Mouse (Mus musculus) testis, postnatal 14 days (tissue): ENCODE results near the gene Sigirr.
A peak's percentile ranks its signal among the peaks of the same experiment; 100 is the strongest.

Experiments
- DNase-seq: peaks from one replicate; pipeline ENCODE4 v3.0.0; 2021; ENCODE audit warnings: low spot score

Sigirr gene

DNA sequence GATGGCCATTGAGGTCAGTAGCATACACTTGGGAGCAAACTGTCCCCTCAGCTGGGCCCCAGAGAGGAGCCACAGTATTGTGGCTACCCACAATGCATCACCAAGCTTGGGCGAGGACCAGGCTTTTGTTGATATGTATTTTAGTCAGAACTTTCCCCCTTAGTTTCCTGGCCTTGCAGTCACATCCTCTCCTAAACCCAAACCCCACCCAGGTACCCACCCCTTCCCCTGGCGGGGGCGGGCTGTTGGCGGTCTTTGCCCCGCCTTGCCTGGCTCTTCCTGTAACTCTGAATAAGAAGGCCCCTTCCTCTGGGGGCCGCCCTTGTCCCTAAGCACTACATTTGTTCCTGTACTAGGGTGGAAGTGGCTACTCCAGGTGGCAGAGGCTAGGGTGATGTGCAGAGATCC, 3.7 kb downstream of the Sigirr start:
- no peak for DNase-seq

DNA sequence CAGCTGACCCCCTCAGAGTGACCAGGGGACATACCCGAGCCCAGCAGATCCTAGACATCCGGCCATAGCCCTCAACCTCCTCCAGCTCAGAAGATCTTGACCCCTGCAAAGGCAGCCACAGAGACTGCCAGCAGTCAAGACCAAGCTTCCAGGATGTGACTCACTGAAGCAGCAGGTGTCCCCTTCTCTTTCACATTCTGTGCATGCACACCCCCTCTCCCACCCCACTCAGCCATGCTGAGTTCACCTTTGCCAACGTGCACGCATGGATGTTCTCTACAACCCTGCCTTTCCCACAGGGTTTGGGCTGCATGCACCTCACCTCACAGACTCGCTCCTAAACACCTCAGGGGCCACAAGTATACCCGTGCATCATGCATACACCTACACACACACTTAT, 4.4 kb downstream of the Sigirr start:
- no peak for DNase-seq

DNA sequence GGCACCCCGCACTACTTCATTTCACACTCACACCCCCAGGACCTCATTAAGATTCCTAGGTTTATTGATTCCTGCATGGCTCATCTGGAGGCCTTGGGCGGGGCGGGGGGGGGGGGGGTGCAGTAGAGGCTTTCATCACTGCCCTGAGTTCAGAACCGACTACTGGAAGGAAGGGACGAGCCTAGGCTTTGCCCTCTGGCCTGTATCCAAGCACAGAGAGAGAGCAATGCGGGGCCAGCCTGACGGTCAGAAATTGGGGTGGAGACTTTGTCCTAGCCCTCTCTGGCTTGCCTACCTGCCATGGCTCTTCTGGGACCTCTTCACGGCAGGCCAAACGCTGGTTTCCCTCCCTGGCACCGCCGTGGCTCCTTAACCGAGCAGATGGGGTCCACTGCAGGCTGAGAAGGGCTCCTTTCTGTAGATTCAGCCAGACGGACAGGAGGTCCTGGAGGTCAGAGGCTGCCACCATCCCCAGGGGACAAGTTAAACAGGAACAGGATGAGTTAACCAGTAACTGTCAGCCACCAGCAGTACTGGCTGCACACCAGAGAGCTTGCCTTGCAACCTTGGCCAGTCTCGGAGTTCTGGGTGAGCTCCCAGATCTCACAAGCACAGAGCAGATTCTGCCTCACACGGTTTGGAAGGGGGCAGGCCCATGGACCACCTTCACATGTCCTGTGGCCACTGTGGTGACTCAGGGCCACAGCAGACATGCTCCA, 5.7 kb downstream of the Sigirr start:
- DNase-seq, result no peak

DNA sequence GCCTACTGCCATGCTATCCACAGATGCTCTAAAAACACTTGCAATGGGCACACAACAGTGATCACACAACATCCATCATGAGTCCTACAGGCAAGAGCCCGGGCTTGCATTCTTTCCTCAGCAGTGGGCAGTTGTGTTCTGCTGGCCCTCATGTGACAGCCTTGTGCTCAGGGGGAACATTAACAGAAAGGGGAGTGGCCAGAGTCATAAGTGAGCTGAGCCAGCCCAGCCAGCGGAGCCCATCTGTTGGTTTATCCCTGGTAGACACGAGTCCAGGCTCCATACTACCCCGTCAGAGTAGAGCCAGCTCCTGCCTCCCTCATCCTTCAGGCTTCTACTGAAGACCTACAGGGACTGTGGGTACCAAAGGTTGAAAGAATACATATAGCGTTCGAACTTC, 6.4 kb downstream of the Sigirr start:
- DNase-seq, result no peak

DNA sequence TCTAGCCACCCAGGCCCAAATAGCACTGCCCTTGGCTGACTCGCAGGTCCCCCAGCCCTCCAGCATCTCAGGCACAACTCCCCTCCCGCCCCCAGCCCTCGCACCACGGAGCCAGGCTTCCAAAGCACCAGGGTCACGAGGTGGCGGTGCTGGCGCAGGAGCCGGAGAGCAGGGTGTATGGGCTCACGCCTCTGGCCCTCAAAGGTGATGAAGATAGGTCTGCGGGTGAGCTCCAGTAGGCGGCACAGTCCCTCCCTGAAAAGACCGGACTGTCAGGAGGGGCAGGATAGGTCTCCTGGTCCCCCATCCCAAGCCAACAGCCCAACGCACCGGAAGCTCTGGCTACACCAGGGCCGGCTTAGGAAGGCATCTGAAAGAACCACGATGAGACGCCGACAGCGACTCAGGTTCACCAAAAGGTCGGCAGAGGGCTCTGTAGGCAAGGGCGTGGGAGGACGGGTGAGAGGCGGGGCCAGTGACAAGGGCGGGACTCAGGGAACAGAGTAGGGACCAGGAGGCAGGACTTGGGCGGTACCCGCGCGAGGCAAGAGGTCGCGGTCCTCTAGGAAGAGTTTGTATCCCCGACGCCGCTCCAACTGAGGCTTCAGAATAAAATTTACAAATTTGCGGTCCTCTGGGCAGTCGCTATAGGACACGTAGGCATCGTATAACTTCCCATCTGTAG, 8.2 kb downstream of the Sigirr start:
- DNase-seq, result peak; percentile 70

DNA sequence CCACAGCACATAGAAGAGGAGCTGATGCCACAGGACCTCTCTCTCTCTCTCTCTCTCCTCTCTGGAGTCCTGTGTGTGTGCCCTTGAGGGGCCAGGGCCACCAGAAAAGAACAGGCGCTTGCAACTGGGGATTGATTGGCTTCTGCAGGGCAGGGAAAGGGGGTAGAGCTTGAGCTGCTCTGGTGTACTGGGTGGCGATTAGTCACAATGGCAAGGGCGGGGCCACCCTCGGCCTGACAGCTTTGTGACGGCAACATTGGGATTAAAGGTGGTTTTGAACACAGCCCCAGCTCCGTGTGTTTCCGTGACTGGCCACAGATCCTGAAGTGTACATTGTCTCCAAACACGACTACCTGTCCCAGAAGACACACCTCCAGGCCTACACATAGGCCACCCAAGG, 10.1 kb downstream of the Sigirr start:
- no peak for DNase-seq

DNA sequence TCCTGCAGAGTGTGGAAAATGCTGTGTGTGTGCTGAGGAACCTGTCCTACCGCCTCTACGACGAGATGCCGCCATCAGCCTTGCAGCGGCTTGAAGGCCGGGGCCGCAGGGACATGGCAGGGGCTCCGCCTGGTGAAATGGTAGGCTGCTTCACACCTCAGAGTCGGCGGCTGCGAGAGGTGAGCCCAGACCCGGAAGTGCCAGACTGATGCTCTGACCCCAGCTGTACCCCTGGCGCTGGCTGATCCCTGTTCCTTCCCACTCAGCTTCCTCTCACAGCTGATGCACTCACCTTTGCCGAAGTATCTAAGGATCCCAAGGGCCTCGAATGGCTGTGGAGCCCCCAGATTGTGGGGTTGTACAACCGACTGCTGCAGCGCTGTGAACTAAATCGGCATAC, 11.9 kb downstream of the Sigirr start:
- DNase-seq, result no peak

DNA sequence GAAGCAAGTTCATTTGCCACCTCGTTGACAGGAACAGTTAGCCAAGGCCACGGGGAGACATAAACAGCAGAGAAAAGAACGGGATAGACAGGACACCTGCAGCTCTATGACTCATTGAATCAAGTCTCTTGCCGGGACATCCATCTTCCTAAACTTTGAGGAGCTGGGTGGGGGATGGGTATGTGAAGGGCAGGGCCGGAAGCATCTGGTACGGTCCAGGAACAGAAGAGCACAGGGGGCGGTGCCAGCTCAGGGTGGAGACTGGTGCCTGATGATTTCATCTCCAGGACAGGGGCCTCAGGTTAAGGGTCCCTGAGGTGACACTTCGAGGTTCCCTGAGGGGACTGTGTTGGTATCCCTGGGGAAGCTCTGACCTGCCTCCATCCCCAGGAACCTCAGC, 12.5 kb downstream of the Sigirr start:
- no peak for DNase-seq

DNA sequence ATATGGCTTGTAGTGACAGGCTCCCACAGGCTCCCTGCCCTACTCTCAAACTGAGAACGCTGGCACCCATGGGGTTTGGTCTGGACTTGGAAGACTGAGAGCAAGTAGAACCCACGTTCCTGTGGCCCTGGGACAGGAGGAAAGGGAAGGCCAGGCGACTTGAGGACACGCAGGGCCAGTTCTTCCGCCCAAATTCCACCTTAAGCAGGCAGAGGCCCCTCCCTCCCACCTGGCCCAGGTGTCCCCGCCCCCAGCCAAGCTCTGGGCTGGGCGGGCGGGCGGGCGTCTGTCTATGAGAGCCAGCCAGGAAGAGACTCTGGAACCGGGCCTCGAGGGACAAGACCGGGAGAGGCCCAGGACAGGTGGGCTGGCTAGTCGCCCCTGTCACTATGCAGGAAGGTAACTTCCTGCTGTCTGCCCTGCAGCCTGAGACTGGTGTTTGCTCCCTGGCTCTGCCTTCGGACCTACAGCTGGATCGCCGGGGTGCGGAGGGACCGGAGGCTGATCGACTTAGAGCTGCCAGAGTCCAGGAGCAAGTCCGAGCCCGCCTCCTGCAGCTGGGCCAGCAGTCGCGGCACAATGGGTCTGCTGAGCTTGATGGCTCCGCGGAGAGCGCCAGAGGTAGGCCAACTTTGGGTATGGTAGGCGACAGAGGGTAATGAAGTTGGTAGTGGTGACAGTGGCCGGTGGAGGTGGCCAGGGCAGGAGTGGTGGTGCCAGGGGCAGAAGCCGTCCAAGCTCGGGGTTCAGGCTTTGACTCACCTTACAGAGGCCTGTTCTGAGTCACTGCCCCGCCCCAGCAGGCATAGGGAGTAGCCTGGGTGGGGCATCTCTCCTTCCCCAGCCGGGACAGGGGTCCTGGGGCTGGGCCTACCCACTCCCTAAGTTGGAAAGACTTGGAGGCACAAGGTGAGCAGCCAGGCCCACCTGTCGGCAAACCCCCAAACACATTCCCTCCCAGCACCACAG, 20.6 kb downstream of the Sigirr start:
- DNase-seq, result no peak

DNA sequence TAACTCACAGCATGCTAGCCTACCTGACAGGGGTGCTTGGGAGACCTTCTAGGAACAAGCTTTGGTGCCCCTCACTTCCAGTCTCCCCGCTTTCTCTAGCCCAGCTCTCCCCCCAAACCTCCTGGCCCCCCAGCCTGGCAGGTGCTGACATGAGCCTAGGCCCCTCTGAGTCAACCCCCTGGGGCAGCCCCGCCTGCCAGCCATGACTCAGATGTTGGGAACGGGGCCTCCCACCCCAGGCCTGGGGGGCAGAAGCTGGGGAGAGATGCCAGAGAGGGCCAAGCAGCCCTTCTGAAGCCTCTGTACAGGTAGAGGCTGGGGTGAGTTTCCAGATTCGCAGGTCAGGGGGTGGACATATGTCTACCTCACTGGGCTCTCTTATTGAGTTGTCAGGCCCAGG, 21.5 kb downstream of the Sigirr start:
- no peak for DNase-seq

DNA sequence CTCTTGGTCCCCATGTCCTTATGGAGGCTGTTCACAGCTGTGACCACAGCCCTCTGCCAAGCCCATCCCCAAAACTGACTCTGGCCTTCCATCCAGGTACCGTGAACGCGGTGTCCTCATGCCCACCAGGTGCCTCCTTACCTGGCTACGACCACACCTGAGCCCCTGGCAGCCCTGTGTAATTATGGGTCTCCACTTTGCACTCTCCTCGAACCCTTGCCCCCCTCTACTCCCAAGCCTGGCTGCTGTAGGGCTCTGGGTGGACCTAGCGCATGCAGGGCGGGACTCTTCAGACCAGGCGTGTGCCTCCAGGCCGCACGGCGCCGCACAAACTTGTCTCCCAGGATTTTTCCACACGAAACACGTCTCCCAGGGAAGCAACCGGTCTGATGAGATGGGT, 22.5 kb downstream of the Sigirr start, which contains the start of gene Pkp3:
TSS of gene Pkp3 (plus strand) at position 378 of the 400 bp plus-strand sequence.
- DNase-seq, result no peak

DNA sequence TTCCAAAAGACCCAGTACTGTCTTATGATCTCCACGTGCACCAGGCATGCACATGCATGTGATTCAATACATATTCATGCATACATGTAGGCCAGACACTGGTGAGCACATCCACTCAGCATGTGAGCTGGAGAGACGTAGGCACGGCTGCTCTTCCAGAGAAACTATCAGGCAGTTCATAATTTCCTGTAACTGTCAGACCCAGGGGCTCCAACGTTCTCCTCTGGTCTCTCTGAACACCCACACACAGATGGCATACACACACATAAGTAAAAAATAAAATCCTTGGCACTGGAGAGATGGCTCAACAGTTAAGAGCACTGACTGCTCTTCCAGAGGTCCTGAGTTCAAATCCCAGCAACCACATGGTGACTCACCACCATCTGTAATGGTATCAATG, 26.6 kb downstream of the Sigirr start:
- DNase-seq, result no peak

DNA sequence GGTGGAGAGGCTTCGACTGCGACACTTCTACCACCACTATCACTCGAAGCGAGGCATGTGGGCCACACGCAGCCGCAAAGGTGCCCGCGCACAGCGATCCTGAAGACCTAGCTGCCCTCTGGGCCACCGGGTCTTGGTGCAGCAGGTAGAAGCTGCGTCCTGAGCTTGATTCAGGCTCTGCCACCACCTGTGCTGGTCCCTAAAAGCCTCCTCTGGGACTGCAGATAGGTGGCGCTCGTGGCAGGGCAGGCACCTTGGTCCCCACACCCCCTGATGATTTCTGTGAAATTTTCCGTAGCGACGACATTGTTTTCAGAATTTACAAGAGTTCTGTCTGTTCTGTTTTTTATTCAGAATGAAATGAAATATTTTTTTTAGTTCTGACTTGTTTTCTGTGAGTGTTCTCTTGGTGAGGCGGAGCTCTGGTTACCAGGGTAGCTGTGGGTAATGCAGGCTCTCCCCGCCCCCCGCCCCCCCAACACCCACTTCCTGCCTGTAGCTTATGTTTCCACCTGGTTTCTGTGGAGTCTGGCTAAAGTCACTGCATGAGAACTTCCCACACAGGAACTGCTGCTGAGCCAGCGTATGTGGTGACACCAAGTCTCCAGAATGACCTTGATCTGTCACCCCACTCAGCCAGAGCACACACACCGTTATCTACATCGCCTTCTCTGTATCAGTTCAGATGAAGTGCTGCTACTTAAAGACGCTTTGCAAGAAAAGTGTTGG, 28.2 kb downstream of the Sigirr start:
- no peak for DNase-seq

DNA sequence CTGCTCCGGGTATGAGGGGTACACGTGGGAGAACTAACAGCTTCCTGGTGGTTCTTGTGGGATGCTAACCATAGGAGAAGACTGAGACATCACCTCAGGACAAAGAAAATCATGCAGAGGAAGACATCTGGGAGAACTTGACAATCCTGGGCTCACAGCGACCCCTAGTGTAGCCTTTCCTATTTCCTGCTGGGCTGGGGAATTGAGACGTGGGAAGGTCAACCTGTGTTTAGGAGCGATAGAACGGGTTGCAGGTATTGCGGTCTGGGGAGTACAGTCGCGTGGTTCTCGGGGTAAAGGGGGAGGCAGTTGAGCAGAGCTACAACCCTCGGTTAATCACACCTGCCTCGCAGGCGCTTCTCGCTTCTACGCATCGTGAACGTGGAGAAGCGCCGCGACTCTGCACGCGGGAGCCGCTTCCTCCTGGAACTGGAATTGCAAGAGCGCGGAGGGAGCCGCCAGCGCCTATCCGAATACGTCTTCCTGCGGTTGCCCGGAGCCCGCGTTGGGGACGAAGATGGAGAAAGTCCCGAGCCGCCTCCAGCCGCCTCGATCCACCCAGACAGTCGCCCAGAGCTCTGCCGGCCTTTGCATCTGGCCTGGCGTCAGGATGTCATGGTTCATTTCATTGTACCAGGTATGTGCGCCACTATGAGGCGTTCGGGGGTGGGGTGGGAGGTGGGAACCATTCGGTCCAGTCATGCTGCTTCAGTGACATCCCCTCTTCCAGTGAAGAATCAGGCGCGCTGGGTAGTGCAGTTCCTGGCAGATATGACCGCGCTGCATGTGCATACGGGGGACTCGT, 30.1 kb downstream of the Sigirr start:
- no peak for DNase-seq

DNA sequence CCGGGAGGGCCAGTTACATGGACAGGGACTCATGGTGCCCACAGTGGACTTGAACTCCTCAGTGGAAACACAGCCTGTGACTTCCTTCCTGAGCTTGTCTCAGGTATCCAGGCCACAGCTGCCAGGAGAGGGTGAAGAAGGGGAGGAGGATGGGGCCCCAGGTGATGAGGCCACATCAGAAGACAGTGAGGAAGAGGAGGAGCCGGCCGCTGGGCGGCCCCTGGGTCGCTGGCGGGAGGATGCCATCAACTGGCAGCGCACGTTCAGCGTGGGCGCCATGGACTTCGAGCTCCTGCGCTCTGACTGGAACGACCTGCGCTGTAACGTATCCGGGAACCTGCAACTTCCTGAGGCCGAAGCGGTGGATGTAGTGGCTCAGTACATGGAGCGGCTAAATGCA, 32.0 kb downstream of the Sigirr start:
- no peak for DNase-seq

DNA sequence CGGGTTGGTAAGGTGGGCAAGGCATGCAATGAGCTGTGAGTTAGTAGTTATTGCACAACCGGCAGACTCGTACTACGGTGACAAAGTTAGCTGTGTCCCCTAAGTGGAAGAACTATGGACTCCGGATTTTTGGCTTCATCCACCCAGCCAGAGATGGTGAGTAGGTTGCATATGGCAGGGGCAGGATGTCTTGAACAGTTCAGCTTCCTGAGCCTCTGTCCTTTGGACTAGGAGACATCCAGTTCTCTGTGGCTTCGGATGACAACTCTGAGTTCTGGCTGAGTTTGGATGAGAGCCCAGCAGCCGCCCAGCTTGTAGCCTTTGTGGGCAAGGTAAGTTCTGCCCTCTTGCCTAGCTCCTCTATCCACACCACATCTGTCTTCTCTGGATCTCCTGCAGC, 35.8 kb downstream of the Sigirr start:
- DNase-seq, result no peak

DNA sequence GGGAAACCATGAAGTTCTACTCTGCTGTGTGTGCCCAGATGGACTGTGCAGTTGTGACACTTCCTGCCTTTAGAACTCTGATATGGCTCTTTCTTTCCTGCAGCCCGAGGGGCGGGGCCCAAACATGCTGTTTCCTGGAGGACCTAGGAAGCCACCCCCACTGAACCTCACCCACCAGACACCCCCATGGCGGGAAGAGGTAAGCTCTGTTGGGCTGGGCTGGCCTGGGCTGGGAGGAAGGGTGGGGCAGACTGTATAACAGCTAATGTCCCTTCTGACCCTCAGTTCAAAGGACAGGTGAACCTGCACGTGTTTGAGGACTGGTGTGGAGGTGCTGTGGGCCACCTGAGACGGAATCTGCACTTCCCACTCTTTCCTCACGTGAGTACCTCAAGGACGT, 36.2 kb downstream of the Sigirr start:
- no peak for DNase-seq

DNA sequence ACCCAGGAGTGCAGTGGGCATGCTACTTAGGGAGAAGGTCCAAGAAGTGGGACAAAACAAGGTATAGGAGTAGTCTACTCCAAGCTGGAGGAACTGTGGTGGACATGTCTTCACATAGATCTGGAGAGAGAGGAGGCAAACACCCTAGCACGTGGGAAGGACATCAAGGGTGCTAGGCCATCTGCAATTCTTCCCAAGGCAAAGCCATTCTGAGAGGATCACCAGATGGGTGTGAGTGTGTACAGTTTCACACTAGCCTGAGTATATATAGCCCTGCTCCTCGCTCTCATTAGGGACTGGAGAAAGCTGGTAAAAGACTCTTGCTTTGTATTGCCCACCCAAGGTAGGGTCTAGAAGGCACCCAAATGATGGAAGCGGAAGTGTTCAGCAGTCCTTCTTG, 37.0 kb downstream of the Sigirr start:
- DNase-seq, result no peak

DNA sequence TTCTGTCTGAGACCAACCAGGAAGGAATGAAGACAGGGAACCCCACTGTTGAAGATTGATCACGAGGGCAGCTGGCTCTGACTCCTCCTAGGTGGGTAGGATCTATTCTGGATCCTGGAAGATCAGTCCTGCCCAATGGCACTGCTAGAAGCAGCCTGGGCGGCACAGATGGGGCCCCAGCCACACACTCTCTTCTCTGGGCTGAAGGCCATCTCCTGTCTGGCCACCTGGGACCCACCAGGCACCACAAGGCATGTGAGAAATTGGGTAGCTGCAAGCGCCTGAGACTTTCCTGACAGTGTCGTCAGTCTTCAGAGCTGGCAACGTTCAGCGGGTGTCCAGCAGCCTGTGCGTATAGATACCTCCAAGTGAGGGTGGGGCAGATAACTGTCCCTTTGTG, 37.8 kb downstream of the Sigirr start:
- no peak for DNase-seq

DNA sequence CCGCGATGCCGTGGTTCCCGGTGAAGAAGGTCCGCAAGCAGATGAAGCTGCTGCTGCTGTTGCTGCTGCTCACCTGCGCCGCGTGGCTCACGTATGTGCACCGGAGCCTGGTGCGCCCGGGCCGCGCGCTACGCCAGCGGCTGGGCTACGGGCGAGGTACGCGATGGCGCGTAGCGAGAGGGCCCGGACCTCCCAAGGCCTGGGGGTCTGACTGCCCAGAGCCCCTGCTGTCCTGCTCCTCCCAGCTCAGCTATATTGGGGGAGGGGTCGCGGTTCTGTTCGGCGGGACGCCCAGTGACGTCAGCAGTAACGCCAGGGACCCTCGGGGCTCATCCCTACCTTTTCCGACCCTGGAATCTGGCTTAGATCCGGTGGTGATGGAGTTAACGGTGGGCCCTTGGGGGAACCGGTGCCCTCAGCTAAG, 39.1 kb downstream of the Sigirr start:
- DNase-seq, result no peak
